Mouse (Mus musculus) midbrain, embryonic 11.5 days (tissue): Measurements from ENCODE around the gene Bud13. TPM values are rescaled to one million over a fixed set of nuclear protein-coding genes. Genes with fewer than 3 reads are reported as not detected.
A peak's percentile ranks its signal among the peaks of the same experiment; 100 is the strongest.
"Not testable (repeated sequence)": the region's sequence is repeated elsewhere in the genome, so short reads cannot be mapped to it uniquely, and the experiment has no call there.

Experiments
- ATAC-seq: fragments of 200-750 bp; cut with Nextera tagmentation; 2 replicates; pipeline ENCODE4 v1.8.0; 2017; ENCODE audit warnings: moderate TSS enrichment, moderate library complexity; ENCODE audit not compliant: low FRiP score
- DNase-seq: peaks from one replicate; pipeline ENCODE4 v3.0.0; 2015; ENCODE audit warnings: low spot score; ENCODE audit errors: missing footprints
- H3K27ac ChIP-seq: fragments of 300-500 bp; sonication (generic); 2 replicates; pipeline ENCODE4 v1.5.1; 2014; ENCODE audit warnings: low read depth, low read length
- H3K27me3 ChIP-seq: fragments of 300-500 bp; sonication (generic); 2 replicates; pipeline ENCODE4 v1.6.1; 2014; ENCODE audit warnings: mild to moderate bottlenecking, low read length, moderate library complexity, mixed read lengths; ENCODE audit not compliant: control insufficient read depth, insufficient read depth
- H3K36me3 ChIP-seq: fragments of 300-500 bp; sonication (generic); 2 replicates; pipeline ENCODE4 v1.6.1; 2014; ENCODE audit warnings: mild to moderate bottlenecking, low read length, moderate library complexity, mixed read lengths; ENCODE audit not compliant: control insufficient read depth, insufficient read depth
- H3K4me1 ChIP-seq: fragments of 300-500 bp; sonication (generic); 2 replicates; pipeline ENCODE4 v1.6.1; 2014; ENCODE audit warnings: low read length; ENCODE audit not compliant: control insufficient read depth, insufficient read depth
- H3K4me2 ChIP-seq: fragments of 300-500 bp; sonication (generic); 2 replicates; pipeline ENCODE4 v1.6.1; 2014; ENCODE audit warnings: mild to moderate bottlenecking, moderate library complexity
- H3K4me3 ChIP-seq: fragments of 300-500 bp; sonication (generic); 2 replicates; pipeline ENCODE4 v1.5.1; 2014; ENCODE audit warnings: low read depth, low read length
- H3K9ac ChIP-seq: fragments of 300-500 bp; sonication (generic); 2 replicates; pipeline ENCODE4 v1.6.1; 2014; ENCODE audit warnings: low read length
- H3K9me3 ChIP-seq: fragments of 300-500 bp; sonication (generic); 2 replicates; pipeline ENCODE4 v1.6.1; 2016; ENCODE audit warnings: low read length; ENCODE audit not compliant: control insufficient read depth
- WGBS: fragments of 180-500 bp; shearing (Covaris S2); extraction: QIAGEN DNeasy Blood & Tissue Kit; methylation state at CpG from one replicate; pipeline ENCODE4 v1.1.7; 2014; 5-methylcytosine and 5-hydroxymethylcytosine counted together
- polyA plus RNA-seq: library from polyadenylated mRNA; unstranded; fragments of >200 nt; fragmentation: Nextera tagmentation; extraction: Ambion mirVana; gene quantifications from 2 replicates; pipeline ENCODE4 v1.2.1, GENCODE M21; 2014

The Bud13 gene
- polyA plus RNA-seq, 1 experiment from 2014 or later: 26.4 TPM

GRCm38 (mm10) chr9:46316388-46316787 lies 33.6 kb downstream of the Bud13 start:
- Histone ChIP-seq H3K9ac (peak overlapping the region; percentile 20; the same call in 1 of the 2 replicates), H3K4me3 (no peak overlapping the region), H3K4me2 (no peak overlapping the region), H3K27me3 (no peaks in the 10 kb centered on the region), H3K4me1 (peaks cover 12% of the 10 kb centered on the region), H3K27ac (0 out of 2 replicates have a peak overlapping the region, but pooled peaks have one; percentile 9), H3K9me3 (no peaks in the 10 kb centered on the region), H3K36me3 (no peaks in the 10 kb centered on the region)
- peak; percentile 86 for DNase-seq
- 21% methylated on average over 5 of the region's 5 CpGs for WGBS
- no peak for ATAC-seq

GRCm38 (mm10) chr9:46316909-46317308 lies 34.1 kb downstream of the Bud13 start:
- ATAC-seq: no peak
- WGBS: 69% methylated on average over 8 of the region's 8 CpGs
- Histone ChIP-seq H3K9ac (no peak overlapping the region), H3K4me2 (no peak overlapping the region), H3K4me1 (peaks cover 12% of the 10 kb centered on the region), H3K9me3 (no peaks in the 10 kb centered on the region), H3K27ac (no peak overlapping the region), H3K36me3 (no peaks in the 10 kb centered on the region), H3K27me3 (no peaks in the 10 kb centered on the region), H3K4me3 (no peak overlapping the region)
- DNase-seq: peak; percentile 72

- Histone ChIP-seq H3K27me3 (no peaks in the 10 kb centered on the region), H3K27ac (no peak overlapping the region), H3K4me3 (no peak overlapping the region), H3K36me3 (no peaks in the 10 kb centered on the region), H3K4me2 (no peak overlapping the region), H3K9me3 (no peaks in the 10 kb centered on the region), H3K9ac (no peak overlapping the region), H3K4me1 (peaks cover 12% of the 10 kb centered on the region)
- peak; percentile 69 for DNase-seq
- no peak for ATAC-seq
- WGBS: 92% methylated on average over 3 of the region's 3 CpGs
Observed at GRCm38 (mm10) chr9:46317957-46318356, 35.1 kb downstream of the Bud13 start.

- not testable (repeated sequence) for H3K9ac ChIP-seq, H3K27ac ChIP-seq, H3K27me3 ChIP-seq, H3K4me2 ChIP-seq, ATAC-seq, H3K4me3 ChIP-seq, H3K9me3 ChIP-seq, DNase-seq, H3K36me3 ChIP-seq
- H3K4me1 ChIP-seq: peaks cover 12% of the 10 kb centered on the region
- WGBS: 86% methylated on average over 6 of the region's 6 CpGs
Observed at GRCm38 (mm10) chr9:46319886-46320285, 37.1 kb downstream of the Bud13 start, which contains the start of gene 4931429L15Rik. 4931429L15Rik (minus strand) TSS chr9:46319986.

GRCm38 (mm10) chr9:46320461-46320860 lies 37.7 kb downstream of the Bud13 start:
- Histone ChIP-seq H3K9ac (no peak overlapping the region), H3K27me3 (no peaks in the 10 kb centered on the region), H3K36me3 (no peaks in the 10 kb centered on the region), H3K27ac (no peak overlapping the region), H3K9me3 (no peaks in the 10 kb centered on the region), H3K4me3 (no peak overlapping the region), H3K4me2 (no peak overlapping the region), H3K4me1 (peaks cover 11% of the 10 kb centered on the region)
- WGBS: 92% methylated on average over 2 of the region's 2 CpGs
- DNase-seq (peak; percentile 28), ATAC-seq (no peak)

- H3K36me3 ChIP-seq: no peaks in the 10 kb centered on the region
- WGBS: 92% methylated on average over 11 of the region's 11 CpGs
- peaks cover 15% of the 10 kb centered on the region for H3K4me1 ChIP-seq
- H3K4me3 ChIP-seq: no peak overlapping the region
- no peak overlapping the region for H3K4me2 ChIP-seq
- no peak overlapping the region for H3K9ac ChIP-seq
- H3K27ac ChIP-seq: no peak overlapping the region
- DNase-seq (peak; percentile 78), ATAC-seq (no peak)
- peaks cover 2% of the 10 kb centered on the region; the same call in 1 of the 2 replicates for H3K27me3 ChIP-seq
- H3K9me3 ChIP-seq: no peaks in the 10 kb centered on the region
Observed at GRCm38 (mm10) chr9:46326694-46327405, 44.0 kb downstream of the Bud13 start.

GRCm38 (mm10) chr9:46327706-46328571 lies 45.1 kb downstream of the Bud13 start:
- Histone ChIP-seq H3K9ac (peak overlapping the region; percentile 75), H3K4me3 (no peak overlapping the region), H3K27me3 (peaks cover 2% of the 10 kb centered on the region; the same call in 1 of the 2 replicates), H3K4me2 (peak overlapping the region; percentile 48), H3K27ac (peak overlapping the region; percentile 91), H3K4me1 (peaks cover 15% of the 10 kb centered on the region), H3K36me3 (no peaks in the 10 kb centered on the region), H3K9me3 (no peaks in the 10 kb centered on the region)
- ATAC-seq (no peak; the same call in 1 of the 2 replicates), DNase-seq (peak; percentile 83)
- 67% methylated on average over 25 of the region's 25 CpGs for WGBS

GRCm38 (mm10) chr9:46328572-46329249 lies 45.9 kb downstream of the Bud13 start:
- no peaks in the 10 kb centered on the region for H3K9me3 ChIP-seq

More at GRCm38 (mm10) chr9:46328572-46329249, 45.9 kb downstream of the Bud13 start:
- peak; percentile 79 for ATAC-seq
- Histone ChIP-seq H3K36me3 (no peaks in the 10 kb centered on the region), H3K9ac (peak overlapping the region; percentile 75), H3K4me1 (peaks cover 15% of the 10 kb centered on the region), H3K27ac (peak overlapping the region; percentile 91), H3K4me2 (peak overlapping the region; percentile 48), H3K27me3 (peaks cover 5% of the 10 kb centered on the region), H3K4me3 (peak overlapping the region; percentile 22; the same call in 1 of the 2 replicates)
- WGBS: 2% methylated on average over 30 of the region's 30 CpGs
- DNase-seq: peak; percentile 97
